Mouse (Mus musculus) cerebellum, postnatal 36 days (tissue): ENCODE measurements at regions not wholly inside any gene's neighbourhood (a gene's known extent, or its start where the extent isn't known, plus 50 kb on each side); places are given as distances from the start of the nearest gene placed in this dataset.

ENCODE experiments used
- DNase-seq, 2 experiments: peaks; one replicate each; pipeline ENCODE4 v3.0.0; 2021 to 2022; ENCODE audit warnings: mixed read lengths in 2 of 2

DNA sequence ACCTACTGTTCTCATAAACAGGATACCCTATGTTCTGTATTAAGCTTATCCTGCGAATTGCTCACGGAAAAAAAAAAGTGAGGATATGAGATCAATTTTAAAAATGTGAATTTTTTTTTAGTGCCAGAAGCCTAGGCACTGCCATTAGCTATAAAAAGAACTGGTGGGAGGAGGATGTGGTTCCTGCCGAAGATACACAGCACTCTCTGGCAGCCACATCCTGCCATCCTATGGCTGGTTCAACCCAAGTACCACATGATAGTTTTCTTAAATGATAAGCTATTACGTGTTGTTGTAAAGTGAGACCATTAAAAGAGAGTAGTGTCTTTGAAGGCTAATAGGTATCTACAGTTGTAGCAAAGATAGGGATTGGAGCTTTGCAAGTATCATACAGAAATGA is 58.2 kb upstream of the Ppp3ca start:
- DNase-seq, result no peak

DNA sequence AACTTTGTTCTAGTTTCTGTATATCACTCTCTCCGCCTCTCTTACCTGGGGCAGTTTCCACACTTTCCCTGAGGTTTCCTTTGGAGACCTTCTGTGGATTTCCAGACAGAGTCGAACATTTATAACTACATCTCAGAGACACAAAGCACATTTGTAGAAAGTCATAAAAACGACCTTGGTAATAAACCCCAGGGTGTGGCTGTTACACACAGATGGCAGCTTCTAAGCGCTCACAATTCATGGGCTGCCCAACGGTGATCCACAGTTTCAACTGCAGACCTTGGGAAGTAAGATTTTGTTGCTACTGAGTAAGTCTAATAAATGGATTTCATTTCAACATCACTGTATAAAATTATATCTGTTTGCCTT is 59.4 kb upstream of the Ppp3ca start:
- no peak for DNase-seq

DNA sequence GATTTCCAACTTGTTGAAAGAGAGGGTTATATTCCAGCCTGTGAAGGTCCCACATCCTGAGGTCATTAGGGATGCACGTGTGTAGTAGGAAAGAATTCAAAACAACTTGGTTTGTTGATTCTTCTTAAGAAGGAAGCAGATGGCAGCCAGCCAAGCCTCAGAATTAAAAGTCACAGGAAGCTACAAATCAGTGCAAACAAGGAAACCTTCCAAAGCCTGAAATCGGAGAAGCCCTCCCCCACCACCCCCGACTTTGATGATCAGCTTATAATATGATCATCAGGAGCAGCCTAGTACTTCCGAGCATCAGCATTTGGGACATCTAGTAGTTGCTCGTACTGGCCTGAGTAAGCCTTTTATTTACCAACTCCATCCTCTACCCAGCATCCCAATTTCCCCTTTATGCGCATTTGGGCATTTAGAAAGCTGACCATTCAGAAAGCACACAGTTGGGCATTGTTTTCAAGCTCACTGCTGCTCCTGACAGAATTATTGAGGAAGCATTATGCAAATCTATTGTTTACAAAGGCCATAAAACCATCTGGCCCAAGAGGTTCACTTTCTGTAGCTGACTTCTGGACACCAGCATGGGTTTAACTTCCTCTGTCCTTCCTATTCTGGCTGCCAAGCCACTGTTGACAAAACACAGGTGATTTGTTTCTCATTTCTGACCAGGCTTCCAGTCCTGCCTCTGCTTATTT is 59.9 kb upstream of the Ppp3ca start:
- peak in 1 of 2 experiments; percentile 4 for DNase-seq

DNA sequence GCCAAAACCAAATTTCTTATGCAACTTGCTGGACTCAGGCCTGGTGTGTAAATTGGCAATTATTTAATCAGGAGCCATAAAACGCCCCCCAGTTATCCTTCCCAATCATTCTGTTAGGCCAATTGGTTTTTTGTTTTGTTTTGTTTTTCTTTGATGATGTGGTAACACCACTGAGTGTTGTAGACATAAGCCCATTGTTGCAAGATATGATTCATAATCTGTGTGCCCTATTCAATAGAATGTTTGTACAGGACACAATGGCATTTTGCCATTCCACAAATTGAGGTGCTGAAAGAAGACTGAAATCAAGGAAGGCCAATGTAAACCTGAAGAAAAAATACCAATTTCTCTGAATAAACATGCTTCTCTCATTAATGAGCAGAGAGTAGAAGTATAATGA is 68.2 kb upstream of the Ppp3ca start:
- DNase-seq, result no peak

DNA sequence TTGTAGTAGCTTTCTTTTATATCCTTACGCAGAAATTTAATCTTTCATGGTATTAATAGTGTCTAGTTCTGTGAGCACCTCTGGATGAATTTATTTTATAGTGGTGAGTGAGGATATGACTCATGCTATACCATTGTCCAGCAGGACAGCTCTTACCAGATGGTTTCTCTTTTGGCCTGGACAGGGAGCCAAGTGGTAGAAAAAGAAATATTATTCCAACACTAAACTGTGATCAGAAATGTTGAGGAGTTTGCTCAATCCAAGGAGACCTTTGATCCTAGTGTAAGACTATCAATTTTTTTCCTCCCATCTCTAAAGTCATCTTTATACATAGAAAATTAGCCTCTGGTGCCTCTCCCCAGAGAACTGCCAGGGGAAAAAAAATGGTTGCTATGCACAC is 86.0 kb upstream of the Ppp3ca start:
- no peak for DNase-seq

DNA sequence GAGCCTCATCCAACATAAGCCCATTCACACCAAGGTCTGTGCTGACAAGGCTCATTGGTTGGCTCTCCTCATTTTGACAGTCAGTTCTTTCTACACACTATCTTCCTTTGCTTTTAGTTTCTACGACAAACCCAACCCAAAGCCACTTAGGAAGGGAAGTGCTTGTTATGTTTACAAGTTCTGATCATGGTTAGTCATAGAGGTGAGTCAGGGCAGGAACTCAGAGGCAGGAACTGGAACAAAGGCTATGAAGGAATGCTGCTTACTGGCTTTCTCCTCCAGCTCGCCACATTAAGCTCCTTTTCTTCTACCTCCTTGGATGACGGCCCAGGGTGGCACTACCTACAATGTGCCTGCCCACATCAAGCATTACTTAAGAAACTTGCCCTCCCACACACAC is 91.9 kb upstream of the Ppp3ca start:
- DNase-seq, result no peak

DNA sequence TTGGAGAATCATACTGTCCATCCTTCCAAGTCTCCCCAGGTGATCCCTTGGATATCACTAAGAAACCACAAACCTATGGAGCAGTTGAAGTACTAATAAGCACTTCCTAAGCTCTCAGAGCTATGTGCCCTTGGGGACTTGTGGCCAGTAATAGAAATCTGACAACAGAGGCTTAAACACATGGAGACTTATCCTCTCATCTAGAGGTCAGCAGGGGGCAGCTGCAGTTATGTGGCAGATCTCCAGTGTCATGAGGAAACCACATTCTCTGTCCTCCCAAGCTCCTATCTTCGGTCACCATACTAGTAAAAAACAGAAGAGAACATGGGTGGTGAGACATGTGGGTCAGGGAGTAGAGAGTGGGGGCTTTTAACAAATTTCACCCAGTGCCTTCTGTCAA is 99.4 kb upstream of the Ppp3ca start:
- DNase-seq, result peak in 1 of 2 experiments; percentile 7

DNA sequence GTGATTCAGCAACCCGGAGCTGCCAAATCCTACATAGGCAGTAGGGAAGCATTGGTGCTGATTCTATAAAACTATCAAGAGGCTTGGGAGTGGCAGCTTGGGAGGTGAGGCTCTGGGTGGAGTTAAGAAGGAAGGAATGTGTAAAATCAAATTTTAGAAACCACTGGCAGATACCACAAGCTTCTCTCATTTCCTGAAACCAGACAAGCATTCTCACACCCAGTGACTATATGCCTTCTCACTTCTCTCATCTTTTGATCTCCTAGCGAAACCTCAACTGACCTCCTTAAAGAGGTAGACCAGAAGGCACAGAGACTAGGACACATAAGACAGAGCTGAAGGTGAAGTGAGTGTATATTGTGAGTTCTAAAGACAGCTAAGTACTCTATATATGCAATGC is 113.4 kb upstream of the Ppp3ca start:
- no peak for DNase-seq

DNA sequence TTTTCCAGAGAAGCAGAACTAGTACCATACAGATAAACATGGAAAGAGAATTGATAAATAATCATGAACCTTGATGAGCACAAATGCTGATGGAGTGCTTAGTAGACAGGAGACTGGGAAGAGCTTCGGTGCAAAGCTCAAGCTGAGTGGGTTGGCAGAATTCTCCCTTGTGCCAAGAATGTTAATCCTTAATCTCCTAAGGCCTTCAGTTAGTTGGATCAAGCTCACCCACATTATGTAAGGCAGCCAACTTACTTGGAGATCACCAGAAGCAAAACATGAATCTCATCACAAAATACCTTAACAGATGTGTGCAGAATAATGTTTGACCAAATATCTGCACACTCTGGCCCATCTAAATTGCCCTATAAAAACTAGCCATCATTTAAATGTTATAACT is 120.5 kb upstream of the Ppp3ca start:
- no peak for DNase-seq

DNA sequence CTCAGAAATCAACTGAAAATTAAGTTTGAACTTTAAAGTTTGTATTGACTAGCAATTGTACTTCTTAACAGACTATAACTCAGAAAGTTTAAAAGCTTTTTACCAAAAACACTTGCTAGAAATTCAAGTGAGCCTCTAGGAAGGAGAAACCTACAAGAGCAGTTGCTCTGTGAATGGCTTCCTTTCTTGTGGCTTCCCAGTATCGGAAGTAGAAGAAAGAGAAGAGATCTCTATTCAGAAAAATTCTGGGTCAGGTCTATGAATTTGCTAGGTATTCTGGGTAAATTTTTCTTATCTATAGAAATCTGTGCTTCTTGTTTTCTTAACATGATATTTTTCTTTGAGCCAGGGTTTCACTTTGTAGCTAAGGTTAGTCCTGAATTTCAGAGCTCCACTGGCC is 138.3 kb upstream of the Ppp3ca start:
- no peak for DNase-seq

DNA sequence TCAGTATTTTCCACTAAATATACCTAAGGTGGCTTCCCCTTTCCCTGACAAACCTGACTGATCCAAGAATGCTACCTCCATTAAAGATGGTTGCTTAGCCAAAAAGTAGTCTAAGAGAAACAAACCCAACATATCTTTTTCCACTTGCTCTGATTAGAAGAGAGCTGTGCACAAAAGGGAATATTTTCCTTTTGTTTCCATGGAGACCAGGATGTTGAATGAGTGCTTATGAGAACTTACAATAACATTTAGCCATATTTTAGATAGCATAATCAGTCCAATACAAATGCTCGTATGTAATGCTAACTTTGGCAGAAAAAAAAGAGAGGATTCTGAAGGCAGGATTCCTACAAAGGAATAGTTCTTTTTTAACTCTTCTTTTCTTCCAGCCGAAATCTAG is 161.3 kb upstream of the Ppp3ca start:
- DNase-seq, result no peak

DNA sequence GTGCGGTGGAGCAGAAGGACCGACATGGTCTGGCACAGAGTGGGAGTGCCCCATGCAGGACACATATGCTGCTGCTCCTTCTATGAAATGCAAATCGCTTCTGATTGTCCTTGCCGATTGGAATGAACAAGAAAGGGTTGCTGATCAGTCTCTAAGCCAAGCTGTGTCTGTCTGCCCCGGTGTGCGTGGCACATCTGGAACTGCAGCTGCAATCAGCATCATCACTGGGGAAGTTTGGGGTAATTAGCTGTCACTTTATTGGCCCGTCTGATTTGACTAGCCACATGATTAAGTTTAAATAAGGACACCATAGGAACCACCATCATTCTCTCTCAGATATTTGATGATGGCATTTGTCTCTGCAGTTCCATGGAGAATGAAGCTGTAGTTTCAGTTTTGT is 162.9 kb upstream of the Ppp3ca start:
- DNase-seq, result no peak

DNA sequence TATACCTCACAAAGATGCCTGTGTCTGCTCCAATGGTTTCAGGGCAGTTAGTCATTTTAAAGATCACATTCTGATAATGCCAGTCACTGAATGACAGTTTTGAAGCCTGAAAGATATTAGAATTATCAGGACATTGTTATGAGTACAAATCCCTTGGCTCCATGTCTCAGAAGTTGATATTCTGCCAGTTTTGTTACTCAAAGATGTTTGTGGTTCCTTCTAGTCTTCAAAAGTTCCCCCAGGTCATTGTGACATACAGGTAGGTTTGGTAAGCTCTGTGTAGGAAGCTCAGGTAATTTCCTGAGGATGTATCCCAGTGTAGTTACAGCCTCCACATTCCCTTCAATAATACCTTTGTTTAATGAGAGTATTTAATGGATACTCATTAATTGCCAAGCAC is 169.0 kb upstream of the Bank1 start:
- no peak for DNase-seq

DNA sequence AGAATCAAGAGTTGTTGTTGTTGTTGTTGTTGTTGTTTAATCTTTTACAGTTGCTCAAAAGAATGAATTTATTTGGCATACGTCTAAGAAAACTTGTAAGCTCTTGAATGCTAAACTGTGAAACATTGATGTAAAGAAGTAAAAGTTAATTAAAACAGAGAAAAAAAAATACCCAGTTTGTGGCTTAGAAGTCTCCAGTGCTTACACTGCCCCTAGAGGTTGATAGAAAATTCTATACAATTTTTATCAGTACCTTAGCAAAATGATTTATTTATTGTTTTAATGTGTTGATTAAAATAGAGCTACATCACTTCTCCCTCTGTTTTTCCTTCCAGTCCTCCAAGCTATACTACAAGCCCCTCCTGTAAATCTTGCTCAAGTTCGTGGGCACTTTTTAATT is 165.8 kb upstream of the Bank1 start:
- no peak for DNase-seq

DNA sequence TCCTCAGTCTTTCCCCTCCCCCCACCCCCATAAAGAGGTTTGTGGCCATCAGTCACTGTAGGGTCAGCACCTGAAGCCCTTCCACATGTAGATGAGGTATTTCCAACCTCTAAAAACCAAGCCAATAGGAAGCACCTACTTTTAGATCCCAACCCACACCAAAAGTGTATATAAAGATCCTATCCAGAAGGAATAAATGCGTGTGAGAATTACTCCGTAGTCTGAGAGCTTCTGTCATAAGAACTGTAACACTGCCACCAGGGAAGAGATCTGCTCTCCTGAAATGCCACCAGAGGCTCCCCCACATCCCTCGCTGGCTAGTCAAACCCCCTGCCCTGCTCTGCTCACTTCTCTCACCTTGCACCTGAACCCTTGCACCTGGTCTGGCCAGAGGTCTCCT is 145.8 kb upstream of the Bank1 start:
- DNase-seq, result no peak

DNA sequence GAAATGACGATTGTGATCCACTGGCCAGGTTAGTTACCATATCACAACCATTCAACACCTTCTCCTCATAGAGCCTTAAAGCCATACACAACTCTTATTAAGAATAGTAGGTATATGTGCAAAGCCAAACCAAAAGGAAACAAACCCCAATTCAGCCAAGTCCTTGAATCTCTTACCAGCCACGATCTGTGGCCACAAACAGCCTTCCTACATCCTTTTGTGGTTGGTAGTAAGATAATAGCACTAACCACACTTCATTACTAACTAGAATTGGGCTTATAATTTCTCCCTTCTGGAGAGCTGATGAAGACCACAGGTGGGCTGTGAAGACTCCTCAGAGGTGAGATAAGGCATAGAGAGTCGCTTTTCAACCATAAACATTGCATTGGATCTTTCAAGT is 136.9 kb upstream of the Bank1 start:
- DNase-seq, result no peak

DNA sequence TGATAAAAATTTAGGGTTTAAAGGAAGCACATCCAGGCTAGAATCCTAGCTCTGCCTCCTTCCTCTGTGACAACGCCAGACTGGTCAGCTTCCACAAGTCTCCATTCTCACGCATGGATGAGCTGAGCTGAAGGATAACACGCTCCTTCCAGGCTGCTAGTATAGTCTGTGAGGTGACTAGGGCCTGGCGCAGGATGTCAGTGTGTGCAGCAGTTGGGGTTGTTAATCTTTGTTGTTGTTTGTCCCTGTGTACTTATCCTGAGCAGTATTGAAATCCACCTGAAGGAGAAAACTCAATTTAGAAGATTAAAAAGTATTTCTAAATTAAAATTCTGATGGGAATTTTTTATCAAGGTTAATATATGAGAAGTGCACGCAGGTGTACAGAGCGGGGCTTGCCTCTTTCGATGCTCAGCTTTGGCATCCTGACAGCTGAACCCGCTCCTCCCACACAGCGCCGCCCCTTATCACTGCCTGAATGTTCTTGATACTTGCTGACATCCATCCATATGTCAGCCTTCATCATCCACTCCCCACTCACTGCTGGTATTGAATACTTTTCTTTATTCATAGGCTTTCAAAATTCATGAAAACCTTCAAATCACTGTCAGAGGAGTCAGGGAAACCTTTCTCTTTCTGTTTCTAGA is 130.7 kb upstream of the Bank1 start:
- no peak for DNase-seq

DNA sequence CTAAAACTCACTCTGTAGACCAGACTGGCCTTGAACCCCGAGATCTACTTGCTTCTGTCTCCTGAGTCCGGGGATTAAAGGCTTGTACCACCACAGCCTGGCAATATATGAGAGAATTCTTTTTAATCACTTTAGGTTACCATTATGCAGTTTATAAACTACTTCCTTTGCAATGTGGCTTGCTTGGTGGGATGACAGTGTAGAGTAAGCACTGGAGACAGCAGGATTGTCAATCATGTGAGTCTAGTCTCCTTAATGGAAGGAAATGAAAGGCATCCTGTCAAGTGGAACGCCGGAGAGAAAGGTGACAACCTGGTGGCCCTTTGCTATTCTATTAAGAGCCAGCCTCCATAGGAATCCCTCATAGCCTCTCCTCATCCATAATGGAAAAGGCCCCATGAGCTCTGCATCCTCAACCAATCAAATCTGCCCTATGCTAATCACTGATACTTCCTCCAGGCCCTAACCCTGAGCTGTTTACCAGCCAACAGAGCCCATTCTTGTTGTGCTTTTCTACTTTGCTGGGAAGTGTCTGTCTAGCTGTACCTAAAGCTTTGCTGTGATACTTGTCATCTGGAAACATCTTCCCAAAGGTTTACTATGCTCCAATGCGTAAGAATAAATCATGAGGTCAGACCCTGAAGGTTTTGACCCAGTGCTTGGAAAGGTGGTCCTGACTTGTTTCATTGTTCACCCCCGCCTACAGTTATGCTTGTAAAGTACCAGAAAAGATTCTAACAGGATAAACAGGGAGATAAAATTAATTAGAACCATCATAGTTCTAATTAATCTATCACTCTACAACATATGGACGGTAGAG is 130.0 kb upstream of the Bank1 start:
- DNase-seq, result no peak

DNA sequence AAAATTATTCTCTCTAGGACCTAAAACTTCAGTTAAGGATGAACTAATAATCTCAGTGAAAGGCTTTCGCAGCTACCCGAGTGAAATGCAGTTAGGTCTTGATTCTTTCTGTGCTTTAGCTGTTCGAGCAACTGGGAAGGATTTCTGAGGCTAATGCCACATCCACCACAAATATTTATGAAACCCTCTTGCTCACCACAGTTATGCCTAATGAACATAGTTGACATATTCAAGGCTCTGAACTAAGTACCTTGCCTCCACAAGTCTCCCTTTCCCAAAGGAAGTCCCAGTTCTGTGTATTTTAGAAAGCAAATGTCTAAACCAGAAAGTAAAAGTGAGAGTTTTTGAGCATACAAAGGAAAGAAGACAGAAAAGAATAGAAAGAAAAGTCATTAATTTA is 129.1 kb upstream of the Bank1 start:
- DNase-seq, result no peak

DNA sequence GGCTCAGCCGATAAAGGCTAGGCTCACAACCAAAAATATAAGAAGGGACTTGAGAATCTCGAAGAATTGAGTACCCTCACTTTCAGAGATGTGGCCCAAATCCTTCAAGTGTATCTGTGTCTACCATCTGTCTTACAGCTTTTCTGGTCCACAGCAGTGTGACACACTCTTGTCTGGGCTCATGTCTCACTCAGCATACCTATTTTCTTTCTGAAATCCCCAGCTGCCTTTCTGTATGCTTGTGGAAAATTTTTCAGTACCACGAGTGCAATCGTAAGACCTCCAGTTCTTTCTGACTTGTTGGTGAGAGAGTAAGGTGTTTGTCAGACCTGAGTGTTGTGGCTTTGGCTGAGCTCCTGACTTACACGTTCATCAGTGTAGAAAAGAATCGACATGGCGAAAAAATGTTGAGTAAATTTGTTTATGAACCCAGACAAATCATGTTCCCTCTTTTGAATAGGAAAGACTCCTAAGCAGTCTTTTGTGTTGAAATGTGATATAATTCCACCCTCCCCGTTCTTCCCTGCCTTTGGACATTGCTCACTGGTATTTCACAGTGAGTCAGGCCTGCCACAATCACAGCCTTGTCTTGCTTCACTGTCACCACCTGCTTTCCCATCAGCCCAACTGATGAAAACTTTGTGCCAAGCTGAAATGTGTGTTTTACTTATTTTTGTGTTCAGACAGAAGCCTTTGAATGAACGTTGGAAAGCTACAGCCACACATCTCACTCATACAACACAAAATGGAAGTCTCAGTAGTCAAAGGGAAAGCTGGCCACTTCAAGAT is 125.3 kb upstream of the Bank1 start:
- DNase-seq, result no peak

DNA sequence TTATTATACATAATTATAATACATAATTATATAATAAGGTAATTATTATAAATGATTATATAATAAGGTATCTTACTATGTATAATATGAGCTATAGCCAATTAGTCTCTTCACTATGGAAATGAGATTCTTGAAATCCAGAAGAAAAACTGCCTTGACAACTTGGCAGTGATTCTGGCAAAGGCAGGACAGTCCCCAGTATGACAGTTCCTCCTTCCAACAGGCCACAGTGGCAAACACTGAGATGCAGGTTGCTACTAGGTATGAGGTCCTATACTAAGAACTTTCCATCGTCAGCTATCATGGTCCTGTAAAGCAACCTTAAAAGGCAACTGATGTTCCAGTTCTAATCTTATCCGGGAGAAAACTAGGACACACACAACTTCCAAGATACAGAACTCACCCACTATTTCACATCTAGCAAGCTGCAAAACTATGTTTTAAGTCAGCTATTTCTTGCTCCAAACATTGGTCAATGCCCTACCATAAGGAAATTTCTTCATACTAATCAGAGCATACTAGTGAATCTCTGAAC is 124.6 kb upstream of the Bank1 start:
- DNase-seq, result no peak

DNA sequence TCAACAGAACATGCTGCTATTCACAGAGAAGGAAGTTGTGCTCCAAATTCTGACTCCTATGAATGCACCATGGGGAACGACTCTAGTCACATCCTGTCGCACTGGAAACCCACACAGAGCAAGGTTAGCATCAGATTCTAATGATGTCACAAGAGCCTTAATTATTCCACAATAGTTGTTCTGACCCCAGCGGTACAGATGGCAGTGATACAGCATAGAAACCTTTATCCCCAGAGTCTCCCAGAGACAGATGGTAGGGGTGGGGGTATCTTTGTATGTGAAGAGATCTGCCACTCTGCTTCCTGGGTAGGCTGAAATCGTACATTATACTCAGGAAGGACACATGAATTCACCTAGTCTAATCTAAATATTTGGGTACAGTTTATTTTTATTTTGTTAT is 123.5 kb upstream of the Bank1 start:
- no peak for DNase-seq

DNA sequence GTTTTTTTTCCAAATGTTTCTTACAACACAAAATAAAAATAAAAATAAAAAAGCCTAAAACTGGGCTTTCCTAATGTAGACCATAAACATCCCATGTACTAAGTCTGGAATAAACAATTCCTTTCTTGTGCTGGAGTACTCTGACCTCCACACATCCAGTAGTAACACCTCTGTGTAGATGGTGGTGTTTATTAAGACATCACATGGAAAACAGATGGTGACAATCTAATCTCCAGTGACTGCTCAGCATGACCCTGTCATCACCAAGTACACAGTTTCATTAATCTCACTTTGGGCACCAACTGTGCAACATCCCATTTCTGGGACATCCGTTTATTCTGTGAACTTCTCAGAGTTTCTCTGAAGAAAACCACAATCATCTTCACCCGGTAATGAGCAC is 118.7 kb upstream of the Bank1 start:
- DNase-seq, result no peak
